Mouse (Mus musculus) kidney, postnatal 0 days (tissue): ENCODE results near the gene Tenm1. TPM values are rescaled to one million over a fixed set of nuclear protein-coding genes. Genes with fewer than 3 reads are reported as not detected.
A peak's percentile ranks its signal among the peaks of the same experiment; 100 is the strongest.

Experiments used
- ATAC-seq: fragments of 200-750 bp; cut with Nextera tagmentation; replicated peaks from 2 replicates; pipeline ENCODE4 v1.8.0; 2017; ENCODE audit warnings: low read depth, moderate number of reproducible peaks, moderate TSS enrichment, moderate library complexity; ENCODE audit not compliant: low FRiP score
- DNase-seq: peaks from one replicate; pipeline ENCODE4 v3.0.0-alpha.2; 2016; ENCODE audit warnings: low spot score
- H3K27ac ChIP-seq: fragments of 300-500 bp; sonication (generic); 2 replicates; pipeline ENCODE4 v1.5.1; 2014; ENCODE audit warnings: mild to moderate bottlenecking
- H3K27me3 ChIP-seq: fragments of 300-500 bp; sonication (generic); 2 replicates; pipeline ENCODE4 v1.6.1; 2014; ENCODE audit warnings: low read length, mixed read lengths; ENCODE audit not compliant: insufficient read depth
- H3K36me3 ChIP-seq: fragments of 300-500 bp; sonication (generic); 2 replicates; pipeline ENCODE4 v1.6.1; 2014; ENCODE audit warnings: low read length, mixed read lengths; ENCODE audit not compliant: insufficient read depth
- H3K4me1 ChIP-seq: fragments of 300-500 bp; sonication (generic); replicated peaks from 2 replicates; pipeline ENCODE4 v1.6.1; 2014; ENCODE audit warnings: antibody characterized with exemption, low read length, mixed read lengths; ENCODE audit not compliant: insufficient read depth
- H3K4me2 ChIP-seq: fragments of 300-500 bp; sonication (generic); 2 replicates; pipeline ENCODE4 v1.6.1; 2014; ENCODE audit warnings: mild to moderate bottlenecking, low read length, moderate library complexity, mixed read lengths
- H3K4me3 ChIP-seq: fragments of 300-500 bp; sonication (generic); replicated peaks from 2 replicates; pipeline ENCODE4 v1.5.1; 2014; ENCODE audit warnings: low read depth, low read length
- H3K9ac ChIP-seq: fragments of 300-500 bp; sonication (generic); 2 replicates; pipeline ENCODE4 v1.6.1; 2014; ENCODE audit warnings: low read depth, low read length
- H3K9me3 ChIP-seq: fragments of 300-500 bp; sonication (generic); replicated peaks from 2 replicates; pipeline ENCODE4 v1.6.1; 2016; ENCODE audit warnings: low read length, inconsistent platforms, mixed read lengths
- CTCF ChIP-seq: IDR thresholded peaks from 2 replicates; pipeline ENCODE4 v1.5.1; 2016; ENCODE audit warnings: antibody characterized with exemption, low read depth, mild to moderate bottlenecking, moderate library complexity
- WGBS: fragments of 180-500 bp; shearing (Covaris S2); extraction: QIAGEN DNeasy Blood & Tissue Kit; methylation state at CpG from one replicate; pipeline ENCODE4 v1.1.7; 2014; 5-methylcytosine and 5-hydroxymethylcytosine counted together
- polyA plus RNA-seq: library from polyadenylated mRNA; unstranded; fragments of >200 nt; fragmentation: Nextera tagmentation; extraction: Ambion mirVana; gene quantifications from 2 replicates; pipeline ENCODE4 v1.2.1, GENCODE M21; 2015

Tenm1 gene
- polyA plus RNA-seq, 1 experiment from 2014 or later, result 0.37 TPM

DNA sequence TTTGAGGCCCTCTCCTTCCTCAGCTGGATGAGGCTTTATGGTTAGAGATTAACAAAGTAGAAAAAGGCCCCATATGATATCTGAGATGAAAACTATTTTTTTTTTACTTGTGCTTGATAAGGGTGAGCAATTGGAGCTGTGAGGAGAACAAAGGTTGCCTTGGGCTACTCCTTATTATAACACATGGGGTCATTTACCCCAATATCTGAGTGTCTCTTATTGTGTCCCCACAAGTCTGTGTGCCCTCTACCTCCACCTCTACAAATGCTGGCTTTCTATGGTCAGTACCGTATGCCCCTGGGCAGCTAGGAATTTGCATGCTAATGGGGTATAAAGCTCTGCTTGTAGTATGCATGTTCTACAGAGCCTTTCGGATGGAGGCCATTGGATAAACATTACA is 848.4 kb downstream of the Tenm1 start:
- no peaks in the 10 kb centered on the region for H3K4me1 ChIP-seq
- no peak overlapping the region for H3K27ac ChIP-seq
- H3K4me2 ChIP-seq, result no peak overlapping the region
- TF ChIP-seq CTCF, result no peak
- no peaks in the 10 kb centered on the region for H3K27me3 ChIP-seq
- H3K9ac ChIP-seq, result no peak overlapping the region
- H3K9me3 ChIP-seq, result no peaks in the 10 kb centered on the region
- DNase-seq (no peak), ATAC-seq (no peak)
- WGBS, result 69% methylated on average over 2 of the region's 2 CpGs
- H3K4me3 ChIP-seq, result no peak overlapping the region
- no peaks in the 10 kb centered on the region for H3K36me3 ChIP-seq

DNA sequence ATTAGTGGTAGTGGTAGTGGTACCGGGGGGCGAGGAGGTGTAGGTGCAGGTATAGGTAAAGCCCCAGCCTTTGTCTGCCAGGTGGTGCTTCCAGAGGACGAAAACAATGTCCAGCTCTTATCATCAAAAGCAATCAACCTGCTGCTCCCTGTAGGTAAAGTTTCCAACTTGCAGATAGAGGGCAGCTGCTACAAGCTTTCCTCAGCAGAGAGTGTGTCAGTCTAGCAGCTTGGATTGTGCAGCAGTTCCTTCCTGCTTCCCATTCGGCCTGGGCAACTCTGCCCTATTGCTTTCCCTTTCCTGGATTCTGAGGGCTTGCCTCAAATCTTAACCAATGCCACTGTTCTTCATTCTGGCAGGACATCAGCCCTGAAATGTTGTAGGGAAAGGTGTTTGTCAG is 870.2 kb downstream of the Tenm1 start:
- no peak for ATAC-seq
- WGBS, result 64% methylated on average over 4 of the region's 4 CpGs
- H3K4me3 ChIP-seq, result no peak overlapping the region
- no peaks in the 10 kb centered on the region for H3K9me3 ChIP-seq
- no peaks in the 10 kb centered on the region for H3K27me3 ChIP-seq
- peak; percentile 47; the same call in 1 of the 2 replicates for TF ChIP-seq CTCF
- no peaks in the 10 kb centered on the region for H3K36me3 ChIP-seq
- no peak overlapping the region for H3K9ac ChIP-seq
- DNase-seq, result no peak
- no peak overlapping the region for H3K4me2 ChIP-seq
- no peak overlapping the region for H3K27ac ChIP-seq
- H3K4me1 ChIP-seq, result no peaks in the 10 kb centered on the region

DNA sequence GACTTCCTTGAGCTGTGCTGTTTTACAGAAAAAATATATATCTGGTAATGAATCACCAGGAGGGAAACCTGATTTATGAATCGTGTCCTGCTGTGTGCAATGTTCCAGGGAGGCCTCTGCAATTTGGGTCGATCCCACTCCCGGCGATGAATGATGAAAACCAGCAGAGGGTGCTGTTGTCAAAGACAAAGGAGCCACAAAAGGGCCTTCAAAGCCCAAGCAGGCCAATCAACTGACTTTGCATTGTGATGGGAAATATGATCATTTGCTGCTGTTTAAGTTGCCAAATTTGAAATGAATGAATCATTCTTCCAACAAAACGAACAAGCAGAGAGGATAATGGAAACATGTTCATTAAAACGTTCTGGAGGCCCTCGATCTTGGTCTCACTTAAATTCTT is 871.6 kb downstream of the Tenm1 start:
- 28% methylated on average over 7 of the region's 7 CpGs for WGBS
- peak; percentile 63 for DNase-seq
- TF ChIP-seq CTCF, result peak; percentile 77
- Histone ChIP-seq H3K9ac (no peak overlapping the region), H3K4me1 (no peaks in the 10 kb centered on the region), H3K27me3 (no peaks in the 10 kb centered on the region), H3K4me2 (no peak overlapping the region), H3K4me3 (no peak overlapping the region), H3K27ac (no peak overlapping the region), H3K9me3 (no peaks in the 10 kb centered on the region), H3K36me3 (no peaks in the 10 kb centered on the region)
- ATAC-seq, result no peak

DNA sequence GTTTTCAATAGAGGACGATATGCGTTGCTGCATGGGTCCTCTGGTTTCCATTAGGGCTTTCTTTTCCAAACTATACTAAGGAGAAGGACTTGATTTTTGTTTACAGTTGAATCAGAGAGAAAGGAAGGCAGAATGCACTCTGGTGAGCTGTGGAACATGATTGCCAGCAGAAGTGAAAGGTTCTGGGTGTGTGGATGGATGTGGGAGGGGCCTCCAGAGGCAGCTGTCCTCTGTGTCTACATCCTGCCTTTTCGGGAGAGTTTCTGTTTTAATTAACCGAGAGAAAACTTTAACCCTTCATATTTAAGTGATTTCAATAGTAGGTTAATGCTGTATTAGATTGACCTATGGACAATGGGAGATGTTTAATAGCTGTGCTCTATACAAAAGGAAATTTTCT is 880.4 kb downstream of the Tenm1 start:
- DNase-seq (no peak), ATAC-seq (no peak)
- Histone ChIP-seq H3K36me3 (no peaks in the 10 kb centered on the region), H3K9me3 (no peaks in the 10 kb centered on the region), H3K4me2 (no peak overlapping the region), H3K27me3 (no peaks in the 10 kb centered on the region), H3K9ac (no peak overlapping the region), H3K4me1 (no peaks in the 10 kb centered on the region), H3K27ac (no peak overlapping the region), H3K4me3 (no peak overlapping the region)
- 69% methylated on average over 4 of the region's 4 CpGs for WGBS
- no peak for TF ChIP-seq CTCF

DNA sequence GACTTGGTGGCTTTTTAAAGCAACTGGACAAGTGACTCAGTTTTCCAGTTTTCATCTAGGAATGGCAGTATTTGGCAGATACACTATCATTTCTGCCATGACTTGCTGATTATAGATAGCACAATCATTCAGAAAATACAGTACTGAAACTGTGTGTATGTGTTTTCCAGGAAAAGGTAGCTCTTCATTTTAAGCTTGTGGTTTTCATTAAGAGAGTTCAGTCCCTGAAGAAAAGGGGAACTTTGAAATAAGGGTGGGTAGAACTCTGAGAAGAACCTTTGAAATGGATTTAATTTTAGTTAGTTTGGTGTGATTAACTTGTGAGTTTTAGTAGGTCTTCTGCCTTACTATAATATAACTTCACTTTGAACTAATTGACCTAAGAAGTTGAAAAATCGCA is 883.9 kb downstream of the Tenm1 start:
- H3K27me3 ChIP-seq, result no peaks in the 10 kb centered on the region
- H3K9ac ChIP-seq, result no peak overlapping the region
- H3K9me3 ChIP-seq, result no peaks in the 10 kb centered on the region
- TF ChIP-seq CTCF, result no peak
- no peak overlapping the region for H3K4me3 ChIP-seq
- no peak overlapping the region for H3K27ac ChIP-seq
- H3K36me3 ChIP-seq, result no peaks in the 10 kb centered on the region
- WGBS, result 75% methylated on average over 1 of the region's 1 CpGs
- no peak for DNase-seq
- no peaks in the 10 kb centered on the region for H3K4me1 ChIP-seq
- ATAC-seq, result no peak
- H3K4me2 ChIP-seq, result no peak overlapping the region

DNA sequence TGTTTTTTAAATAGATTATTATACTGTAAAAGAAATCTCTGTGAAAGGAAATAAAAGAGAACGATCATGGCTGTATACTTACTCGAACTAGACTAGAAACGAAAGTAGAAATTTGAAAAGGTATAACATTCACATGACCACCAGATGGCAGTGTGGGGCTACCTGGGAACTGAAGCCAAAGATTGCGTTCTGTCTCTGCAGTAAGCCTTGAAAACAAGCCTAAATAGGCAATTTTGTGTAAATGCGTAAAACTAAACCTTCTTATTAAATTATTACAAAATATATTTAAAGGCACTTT is 888.2 kb downstream of the Tenm1 start:
- peak; percentile 81 for TF ChIP-seq CTCF
- Histone ChIP-seq H3K4me3 (peak overlapping the region; percentile 21), H3K9me3 (no peaks in the 10 kb centered on the region), H3K9ac (no peak overlapping the region), H3K36me3 (no peaks in the 10 kb centered on the region), H3K4me2 (peak overlapping the region; percentile 45), H3K4me1 (no peaks in the 10 kb centered on the region), H3K27me3 (no peaks in the 10 kb centered on the region), H3K27ac (no peak overlapping the region)
- no peak for ATAC-seq
- DNase-seq, result peak; percentile 83
- 48% methylated on average over 5 of the region's 5 CpGs for WGBS

DNA sequence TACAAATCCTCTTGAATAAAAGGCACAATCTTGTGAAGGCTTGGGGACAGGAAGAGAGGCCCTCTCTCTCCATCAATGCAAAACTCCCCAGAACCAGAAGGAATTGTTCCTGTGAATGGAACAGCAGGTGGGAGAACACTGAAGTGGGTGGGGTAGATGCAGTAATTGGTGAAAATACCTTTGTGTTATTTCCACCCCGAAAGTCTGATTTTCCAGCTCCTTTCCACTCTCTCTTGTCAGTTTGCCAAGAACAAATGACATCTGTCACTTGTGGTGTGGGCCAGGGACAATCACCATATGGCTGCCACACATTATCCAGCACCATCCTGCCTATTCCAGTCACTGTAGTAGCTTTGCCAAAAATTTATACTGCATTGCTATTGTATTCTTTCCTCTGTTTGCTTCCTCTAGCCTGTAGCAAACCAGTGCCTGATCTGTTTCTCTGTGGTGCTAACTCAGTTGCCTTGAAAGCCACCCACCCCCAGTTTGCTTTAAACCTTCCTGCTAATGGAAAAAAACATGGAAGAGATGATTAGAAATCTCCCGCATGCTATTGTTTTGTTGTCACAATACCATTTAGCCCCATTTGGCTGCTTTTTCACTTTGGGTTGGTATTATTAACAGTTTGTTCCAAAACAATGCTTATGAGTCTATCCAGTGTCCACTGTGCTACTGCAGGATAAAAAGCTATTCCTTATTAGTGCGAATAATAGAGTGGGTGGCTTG is 888.7 kb downstream of the Tenm1 start:
- ATAC-seq, result no peak
- H3K4me2 ChIP-seq, result peak overlapping the region; percentile 45
- H3K4me3 ChIP-seq, result peak overlapping the region; percentile 21
- TF ChIP-seq CTCF, result no peak
- no peak overlapping the region for H3K27ac ChIP-seq
- H3K9ac ChIP-seq, result no peak overlapping the region
- no peaks in the 10 kb centered on the region for H3K36me3 ChIP-seq
- no peaks in the 10 kb centered on the region for H3K4me1 ChIP-seq
- H3K9me3 ChIP-seq, result no peaks in the 10 kb centered on the region
- WGBS, result 37% methylated on average over 3 of the region's 3 CpGs
- DNase-seq, result no peak
- H3K27me3 ChIP-seq, result no peaks in the 10 kb centered on the region
